Mouse (Mus musculus): ENCODE measurements at regions not wholly inside any gene's neighbourhood (a gene's known extent, or its start where the extent isn't known, plus 50 kb on each side); places are given as distances from the start of the nearest gene placed in this dataset.

- DNase-seq (ENCODE audit: extremely low read depth, low read depth, low spot score) = no peak
- no peak overlapping the region for H3K27ac ChIP-seq (replicated peaks; ENCODE audit: insufficient read depth, low read depth, low read length)
- no peaks in the 10 kb centered on the region for H3K36me3 ChIP-seq (ENCODE audit: control insufficient read depth, insufficient read depth, low read length)
- TF ChIP-seq POLR2A (IDR thresholded peaks at IDR 0.05; ENCODE audit: extremely low read depth, insufficient read depth, low read length) (no peak), CTCF (IDR thresholded peaks at IDR 0.05; ENCODE audit: low read depth, low read length) (no peak)
- peaks cover 7% of the 10 kb centered on the region for H3K4me1 ChIP-seq (ENCODE audit: control insufficient read depth, insufficient read depth, low read length)
- H3K27me3 ChIP-seq (ENCODE audit: control insufficient read depth, insufficient read depth, low read length) = no peaks in the 10 kb centered on the region
- 80% methylated on average over 9 of the region's 9 CpGs for WGBS
- no peak overlapping the region for H3K4me3 ChIP-seq (ENCODE audit: insufficient read depth, low read depth, low read length)
- H3K79me2 ChIP-seq (ENCODE audit: control insufficient read depth, insufficient read depth, low read length) = no peaks in the 10 kb centered on the region
- H3K9ac ChIP-seq (ENCODE audit: low read depth, low read length) = no peak overlapping the region
Measured at GRCm38 (mm10) chr15:36400311-36400840, 607.2 kb downstream of the Zfp706 start.

DNA sequence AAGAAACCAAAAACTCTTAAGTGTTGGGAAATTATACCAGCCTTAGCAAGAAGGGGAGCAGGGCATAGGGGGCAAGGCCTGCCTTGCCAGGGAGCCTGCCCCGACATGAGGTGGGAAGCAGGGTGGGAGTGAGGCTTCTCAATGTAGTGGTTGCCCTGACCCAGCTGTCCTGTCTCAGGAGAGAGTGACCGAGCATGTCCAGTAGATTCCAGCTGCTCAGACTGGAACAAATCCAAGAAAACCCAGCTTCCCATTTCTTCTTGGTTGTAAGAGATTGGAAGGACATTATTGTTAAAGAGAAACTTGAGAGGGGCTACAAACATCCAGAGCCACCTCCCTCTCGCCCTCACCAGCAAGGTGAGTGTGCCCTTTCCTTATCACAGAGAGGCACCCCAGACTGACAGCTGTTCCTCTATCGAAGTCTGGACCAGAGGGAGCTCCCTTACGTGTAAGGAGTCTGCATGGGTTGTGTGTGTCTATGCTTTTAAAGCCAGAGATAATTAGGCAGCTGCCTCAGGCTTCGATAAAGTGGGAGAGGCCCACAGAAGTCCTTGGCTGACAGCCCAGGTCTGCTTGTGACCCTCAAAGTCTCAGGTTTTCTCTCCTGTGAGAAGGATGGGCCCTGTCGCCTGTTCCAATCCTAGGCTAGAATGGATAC is 608.1 kb downstream of the Zfp706 start:
- Histone ChIP-seq H3K27ac (replicated peaks; ENCODE audit: insufficient read depth, low read depth, low read length) (no peak overlapping the region), H3K27me3 (ENCODE audit: control insufficient read depth, insufficient read depth, low read length) (no peaks in the 10 kb centered on the region), H3K4me1 (ENCODE audit: control insufficient read depth, insufficient read depth, low read length) (peaks cover 13% of the 10 kb centered on the region), H3K4me3 (ENCODE audit: insufficient read depth, low read depth, low read length) (no peak overlapping the region), H3K9ac (ENCODE audit: low read depth, low read length) (no peak overlapping the region), H3K79me2 (ENCODE audit: control insufficient read depth, insufficient read depth, low read length) (no peaks in the 10 kb centered on the region), H3K36me3 (ENCODE audit: control insufficient read depth, insufficient read depth, low read length) (no peaks in the 10 kb centered on the region)
- DNase-seq (ENCODE audit: extremely low read depth, low read depth, low spot score) = no peak
- 66% methylated on average over 7 of the region's 7 CpGs for WGBS
- TF ChIP-seq CTCF (IDR thresholded peaks at IDR 0.05; ENCODE audit: low read depth, low read length) (no peak), POLR2A (IDR thresholded peaks at IDR 0.05; ENCODE audit: extremely low read depth, insufficient read depth, low read length) (no peak)

GRCm38 (mm10) chr15:36398099-36398982 is 609.2 kb downstream of the Zfp706 start:
- Histone ChIP-seq H3K79me2 (ENCODE audit: control insufficient read depth, insufficient read depth, low read length) (no peaks in the 10 kb centered on the region), H3K36me3 (ENCODE audit: control insufficient read depth, insufficient read depth, low read length) (no peaks in the 10 kb centered on the region), H3K9ac (ENCODE audit: low read depth, low read length) (no peak overlapping the region), H3K4me3 (ENCODE audit: insufficient read depth, low read depth, low read length) (no peak overlapping the region), H3K4me1 (ENCODE audit: control insufficient read depth, insufficient read depth, low read length) (peaks cover 19% of the 10 kb centered on the region), H3K27me3 (ENCODE audit: control insufficient read depth, insufficient read depth, low read length) (no peaks in the 10 kb centered on the region), H3K27ac (replicated peaks; ENCODE audit: insufficient read depth, low read depth, low read length) (no peak overlapping the region)
- 92% methylated on average over 9 of the region's 9 CpGs for WGBS
- TF ChIP-seq CTCF (IDR thresholded peaks at IDR 0.05; ENCODE audit: low read depth, low read length) (no peak), POLR2A (IDR thresholded peaks at IDR 0.05; ENCODE audit: extremely low read depth, insufficient read depth, low read length) (no peak)
- no peak for DNase-seq (ENCODE audit: extremely low read depth, low read depth, low spot score)

DNA sequence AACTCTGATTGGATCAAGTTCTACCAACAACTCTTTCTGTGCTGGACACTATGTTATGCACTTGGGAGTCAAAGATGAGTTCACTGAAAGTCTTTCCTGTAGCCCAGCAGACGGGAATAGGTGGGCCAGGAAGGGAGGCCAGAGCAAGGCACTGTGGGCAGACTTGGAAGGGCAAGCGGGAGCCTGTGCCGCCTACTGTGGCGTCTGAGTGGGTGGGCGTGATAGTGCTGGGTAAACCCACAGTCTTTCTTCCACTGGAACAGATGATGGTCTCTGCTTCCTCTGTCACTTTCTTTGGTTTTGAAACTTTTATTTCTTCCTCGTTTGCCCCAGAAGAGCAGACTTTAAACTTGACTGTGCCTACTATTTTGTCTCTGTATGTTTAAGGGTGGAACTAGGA is 610.8 kb downstream of the Zfp706 start:
- no peak overlapping the region for H3K9ac ChIP-seq (ENCODE audit: low read depth, low read length)
- no peak overlapping the region for H3K27ac ChIP-seq (replicated peaks; ENCODE audit: insufficient read depth, low read depth, low read length)
- WGBS = 88% methylated on average over 6 of the region's 6 CpGs
- no peak for DNase-seq (ENCODE audit: extremely low read depth, low read depth, low spot score)
- no peaks in the 10 kb centered on the region for H3K79me2 ChIP-seq (ENCODE audit: control insufficient read depth, insufficient read depth, low read length)
- TF ChIP-seq POLR2A (IDR thresholded peaks at IDR 0.05; ENCODE audit: extremely low read depth, insufficient read depth, low read length) (no peak), CTCF (IDR thresholded peaks at IDR 0.05; ENCODE audit: low read depth, low read length) (no peak)
- H3K27me3 ChIP-seq (ENCODE audit: control insufficient read depth, insufficient read depth, low read length) = no peaks in the 10 kb centered on the region
- H3K4me1 ChIP-seq (ENCODE audit: control insufficient read depth, insufficient read depth, low read length) = peaks cover 19% of the 10 kb centered on the region
- no peak overlapping the region for H3K4me3 ChIP-seq (ENCODE audit: insufficient read depth, low read depth, low read length)
- H3K36me3 ChIP-seq (ENCODE audit: control insufficient read depth, insufficient read depth, low read length) = no peaks in the 10 kb centered on the region

DNA sequence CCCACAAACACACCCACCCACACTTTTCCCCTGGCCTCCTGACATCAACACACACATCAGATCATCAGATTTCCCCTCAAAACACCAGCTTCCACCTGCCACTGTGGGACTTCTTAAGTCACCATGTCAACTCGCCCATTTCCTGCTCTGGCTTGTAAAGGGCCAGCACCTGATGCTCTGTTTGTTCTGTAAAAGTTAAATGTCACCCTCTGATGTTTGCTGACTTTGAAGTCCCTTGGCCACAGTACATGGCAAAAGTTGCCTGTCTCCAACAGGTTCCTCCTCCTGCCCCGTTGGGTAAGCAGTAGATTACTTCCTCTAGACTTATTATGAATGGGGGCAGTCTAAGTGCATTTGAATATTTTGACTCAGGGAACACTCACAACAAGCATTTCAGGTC is 611.3 kb downstream of the Zfp706 start:
- 19% methylated on average over 2 of the region's 2 CpGs for WGBS
- TF ChIP-seq CTCF (IDR thresholded peaks at IDR 0.05; ENCODE audit: low read depth, low read length) (no peak), POLR2A (IDR thresholded peaks at IDR 0.05; ENCODE audit: extremely low read depth, insufficient read depth, low read length) (no peak)
- H3K27me3 ChIP-seq (ENCODE audit: control insufficient read depth, insufficient read depth, low read length) = no peaks in the 10 kb centered on the region
- peaks cover 19% of the 10 kb centered on the region for H3K4me1 ChIP-seq (ENCODE audit: control insufficient read depth, insufficient read depth, low read length)
- no peak overlapping the region for H3K9ac ChIP-seq (ENCODE audit: low read depth, low read length)
- peak; percentile 93 for DNase-seq (ENCODE audit: extremely low read depth, low read depth, low spot score)
- no peaks in the 10 kb centered on the region for H3K36me3 ChIP-seq (ENCODE audit: control insufficient read depth, insufficient read depth, low read length)
- H3K27ac ChIP-seq (replicated peaks; ENCODE audit: insufficient read depth, low read depth, low read length) = peak overlapping the region; percentile 79; the same call in 1 of the 2 replicates
- H3K79me2 ChIP-seq (ENCODE audit: control insufficient read depth, insufficient read depth, low read length) = no peaks in the 10 kb centered on the region
- H3K4me3 ChIP-seq (ENCODE audit: insufficient read depth, low read depth, low read length) = no peak overlapping the region

Data from liver, adult 2 months (tissue).